Mouse (Mus musculus) thymus, adult 18-20 months (tissue): ENCODE data around the gene Jup.

Source experiments
- DNase-seq, 2 experiments: peaks; one replicate each; pipeline ENCODE4 v3.0.0; 2022; ENCODE audit warnings: mixed read lengths in 2 of 2

Jup gene

GRCm38 (mm10) chr11:100397600-100398389 lies at the start of gene Jup:
TSS of gene Jup (minus strand) at chr11:100397763.
- peak; percentile 90 to 94 for DNase-seq

GRCm38 (mm10) chr11:100442625-100443024 lies 45.1 kb upstream of the Jup start:
- no peak for DNase-seq

- DNase-seq: no peak
These were observed 44.2 kb upstream of the Jup start, which contains the start of the genes Nt5c3b and Klhl10 for GRCm38 (mm10) chr11:100441797-100442196. TSS of gene Nt5c3b (minus strand) at chr11:100441808. TSS of gene Klhl10 (plus strand) at chr11:100441917.

- peak; percentile 78 to 84 for DNase-seq
These were observed 43.3 kb upstream of the Jup start for GRCm38 (mm10) chr11:100440691-100441522.

- DNase-seq: no peak
These were observed 40.3 kb upstream of the Jup start for GRCm38 (mm10) chr11:100437901-100438300.

- DNase-seq: no peak
These were observed 38.2 kb upstream of the Jup start for GRCm38 (mm10) chr11:100435678-100436246.

GRCm38 (mm10) chr11:100432002-100432401 lies 34.4 kb upstream of the Jup start:
- no peak for DNase-seq

- DNase-seq: no peak
These were observed 32.5 kb upstream of the Jup start for GRCm38 (mm10) chr11:100430052-100430451.

GRCm38 (mm10) chr11:100428612-100429199 lies 31.1 kb upstream of the Jup start:
- DNase-seq: no peak

GRCm38 (mm10) chr11:100426820-100427219 lies 29.3 kb upstream of the Jup start:
- no peak for DNase-seq

GRCm38 (mm10) chr11:100425851-100426250 lies 28.3 kb upstream of the Jup start:
- no peak for DNase-seq

- DNase-seq: no peak
These were observed 26.3 kb upstream of the Jup start for GRCm38 (mm10) chr11:100423836-100424235.

GRCm38 (mm10) chr11:100421537-100421936 lies 24.0 kb upstream of the Jup start:
- no peak for DNase-seq

- DNase-seq: no peak
These were observed 17.6 kb upstream of the Jup start, which contains the start of gene Fkbp10 for GRCm38 (mm10) chr11:100414914-100415822. TSS of gene Fkbp10 (plus strand) at chr11:100415697.

GRCm38 (mm10) chr11:100414021-100414913 lies 16.7 kb upstream of the Jup start, which contains the start of gene P3h4:
TSS of gene P3h4 (minus strand) at chr11:100414836.
- DNase-seq: peak; percentile 50 to 54

- DNase-seq: no peak
These were observed 16.0 kb upstream of the Jup start for GRCm38 (mm10) chr11:100413541-100413940.

- DNase-seq: no peak
These were observed 14.2 kb upstream of the Jup start for GRCm38 (mm10) chr11:100411736-100412135.

- DNase-seq: peak in 1 of 2 experiments; percentile 61
These were observed 12.1 kb upstream of the Jup start for GRCm38 (mm10) chr11:100409686-100410085.

GRCm38 (mm10) chr11:100408835-100409462 lies 11.4 kb upstream of the Jup start:
- peak; percentile 44 to 51 for DNase-seq
